Mouse (Mus musculus) neural tube, embryonic 14.5 days (tissue): ENCODE measurements at regions not wholly inside any gene's neighbourhood (a gene's known extent, or its start where the extent isn't known, plus 50 kb on each side); places are given as distances from the start of the nearest gene placed in this dataset.

ENCODE experiments used
- ATAC-seq: fragments of 200-750 bp; cut with Nextera tagmentation; 2 replicates; pipeline ENCODE4 v1.8.0; 2017; ENCODE audit warnings: low read depth, mild to moderate bottlenecking, moderate TSS enrichment, moderate library complexity
- H3K27ac ChIP-seq: fragments of 300-500 bp; sonication (generic); 2 replicates; pipeline ENCODE4 v1.5.1; 2014; ENCODE audit warnings: low read depth, mild to moderate bottlenecking, control low read depth, low read length, moderate library complexity, mixed read lengths
- H3K27me3 ChIP-seq: fragments of 300-500 bp; sonication (generic); 2 replicates; pipeline ENCODE4 v1.6.1; 2014; ENCODE audit warnings: low read length; ENCODE audit not compliant: control insufficient read depth, insufficient read depth
- H3K36me3 ChIP-seq: fragments of 300-500 bp; sonication (generic); 2 replicates; pipeline ENCODE4 v1.6.1; 2014; ENCODE audit warnings: low read length, mixed read lengths; ENCODE audit not compliant: control insufficient read depth, insufficient read depth
- H3K4me1 ChIP-seq: fragments of 300-500 bp; sonication (generic); 2 replicates; pipeline ENCODE4 v1.6.1; 2014; ENCODE audit warnings: low read length; ENCODE audit not compliant: control insufficient read depth, insufficient read depth
- H3K4me2 ChIP-seq: fragments of 300-500 bp; sonication (generic); 2 replicates; pipeline ENCODE4 v1.6.1; 2014; ENCODE audit warnings: mild to moderate bottlenecking, low read depth, low read length, control low read depth
- H3K4me3 ChIP-seq: fragments of 300-500 bp; sonication (generic); 2 replicates; pipeline ENCODE4 v1.5.1; 2014; ENCODE audit warnings: low read depth, low read length, control low read depth, mixed read lengths
- H3K9ac ChIP-seq: fragments of 300-500 bp; sonication (generic); replicated peaks from 2 replicates; pipeline ENCODE4 v1.6.1; 2014; ENCODE audit warnings: low read depth, mild to moderate bottlenecking, control low read depth, low read length, mixed read lengths
- H3K9me3 ChIP-seq: fragments of 300-500 bp; sonication (generic); 2 replicates; pipeline ENCODE4 v1.6.1; 2016; ENCODE audit warnings: low read length; ENCODE audit not compliant: control insufficient read depth
- WGBS: fragments of 180-500 bp; shearing (Covaris S2); extraction: QIAGEN DNeasy Blood & Tissue Kit; methylation state at CpG from one replicate; pipeline ENCODE4 v1.1.7; 2014; 5-methylcytosine and 5-hydroxymethylcytosine counted together

- Histone ChIP-seq H3K4me2 (no peak overlapping the region), H3K4me3 (no peak overlapping the region), H3K36me3 (no peaks in the 10 kb centered on the region), H3K27ac (no peak overlapping the region; the same call in 1 of the 2 replicates), H3K27me3 (no peaks in the 10 kb centered on the region), H3K9me3 (no peaks in the 10 kb centered on the region), H3K4me1 (peaks cover 7% of the 10 kb centered on the region), H3K9ac (no peak overlapping the region)
- ATAC-seq = peak; percentile 57; the same call in 1 of the 2 replicates
- WGBS = 34% methylated on average over 5 of the region's 5 CpGs
Observed at GRCm38 (mm10) chr1:137331746-137332107, 371.5 kb upstream of the Nr5a2 start.

- no peaks in the 10 kb centered on the region for H3K36me3 ChIP-seq
- peak; percentile 38; the same call in 1 of the 2 replicates for ATAC-seq
- H3K4me2 ChIP-seq = no peak overlapping the region
- no peaks in the 10 kb centered on the region for H3K9me3 ChIP-seq
- peaks cover 7% of the 10 kb centered on the region for H3K4me1 ChIP-seq
- 30% methylated on average over 3 of the region's 3 CpGs for WGBS
- H3K27ac ChIP-seq = no peak overlapping the region
- no peak overlapping the region for H3K9ac ChIP-seq
- no peak overlapping the region for H3K4me3 ChIP-seq
- no peaks in the 10 kb centered on the region for H3K27me3 ChIP-seq
Observed at GRCm38 (mm10) chr1:137330634-137331033, 370.4 kb upstream of the Nr5a2 start.

GRCm38 (mm10) chr1:137323884-137324594 is 363.8 kb upstream of the Nr5a2 start:
- no peaks in the 10 kb centered on the region for H3K9me3 ChIP-seq
- H3K4me1 ChIP-seq = no peaks in the 10 kb centered on the region; the same call in 1 of the 2 replicates
- H3K27ac ChIP-seq = no peak overlapping the region
- no peak overlapping the region; the same call in 1 of the 2 replicates for H3K4me2 ChIP-seq
- no peaks in the 10 kb centered on the region for H3K36me3 ChIP-seq
- H3K27me3 ChIP-seq = no peaks in the 10 kb centered on the region
- H3K9ac ChIP-seq = no peak overlapping the region
- no peak overlapping the region for H3K4me3 ChIP-seq
- 32% methylated on average over 8 of the region's 8 CpGs for WGBS
- peak; percentile 86; the same call in 1 of the 2 replicates for ATAC-seq

- Histone ChIP-seq H3K4me1 (no peaks in the 10 kb centered on the region; the same call in 1 of the 2 replicates), H3K9ac (no peak overlapping the region), H3K4me2 (no peak overlapping the region), H3K27me3 (no peaks in the 10 kb centered on the region), H3K4me3 (no peak overlapping the region), H3K36me3 (no peaks in the 10 kb centered on the region), H3K27ac (no peak overlapping the region), H3K9me3 (no peaks in the 10 kb centered on the region)
- ATAC-seq = peak; percentile 79; the same call in 1 of the 2 replicates
- 19% methylated on average over 2 of the region's 2 CpGs for WGBS
Observed at GRCm38 (mm10) chr1:137323035-137323680, 362.9 kb upstream of the Nr5a2 start.

- H3K27ac ChIP-seq = 0 out of 2 replicates have a peak overlapping the region, but pooled peaks have one; percentile 5
- H3K4me3 ChIP-seq = no peak overlapping the region
- no peaks in the 10 kb centered on the region for H3K36me3 ChIP-seq
- 75% methylated on average over 5 of the region's 5 CpGs for WGBS
- no peaks in the 10 kb centered on the region for H3K27me3 ChIP-seq
- H3K4me1 ChIP-seq = no peaks in the 10 kb centered on the region
- H3K4me2 ChIP-seq = no peak overlapping the region
- H3K9me3 ChIP-seq = no peaks in the 10 kb centered on the region
- H3K9ac ChIP-seq = no peak overlapping the region
- ATAC-seq = no peak; the same call in 1 of the 2 replicates
Observed at GRCm38 (mm10) chr1:137302757-137303422, 342.6 kb upstream of the Nr5a2 start.

GRCm38 (mm10) chr1:137297780-137298569 is 337.7 kb upstream of the Nr5a2 start:
- no peak overlapping the region for H3K4me3 ChIP-seq
- 63% methylated on average over 10 of the region's 10 CpGs for WGBS

GRCm38 (mm10) chr1:137289456-137289855 is 329.2 kb upstream of the Nr5a2 start:
- Histone ChIP-seq H3K36me3 (no peaks in the 10 kb centered on the region), H3K27ac (no peak overlapping the region), H3K9me3 (no peaks in the 10 kb centered on the region), H3K4me2 (no peak overlapping the region), H3K27me3 (no peaks in the 10 kb centered on the region), H3K4me3 (no peak overlapping the region), H3K4me1 (no peaks in the 10 kb centered on the region), H3K9ac (no peak overlapping the region)
- WGBS = 80% methylated on average over 9 of the region's 9 CpGs
- no peak for ATAC-seq

More at GRCm38 (mm10) chr1:137297780-137298569, 337.7 kb upstream of the Nr5a2 start:
- ATAC-seq = no peak
- H3K4me1 ChIP-seq = no peaks in the 10 kb centered on the region
- no peak overlapping the region for H3K4me2 ChIP-seq
- H3K36me3 ChIP-seq = no peaks in the 10 kb centered on the region
- H3K27me3 ChIP-seq = no peaks in the 10 kb centered on the region
- no peaks in the 10 kb centered on the region for H3K9me3 ChIP-seq
- H3K9ac ChIP-seq = no peak overlapping the region
- no peak overlapping the region for H3K27ac ChIP-seq

- no peak overlapping the region for H3K4me3 ChIP-seq
- H3K4me2 ChIP-seq = no peak overlapping the region
- H3K27me3 ChIP-seq = no peaks in the 10 kb centered on the region
- no peaks in the 10 kb centered on the region for H3K36me3 ChIP-seq
- no peak overlapping the region for H3K9ac ChIP-seq
- no peaks in the 10 kb centered on the region for H3K9me3 ChIP-seq
- ATAC-seq = no peak
- no peak overlapping the region for H3K27ac ChIP-seq
- H3K4me1 ChIP-seq = no peaks in the 10 kb centered on the region
- 86% methylated on average over 5 of the region's 5 CpGs for WGBS
Observed at GRCm38 (mm10) chr1:137283291-137283690, 323.0 kb upstream of the Nr5a2 start.
